In genomic region chr9:40337131-40337820, GRCm38 (mm10) we compare ENCODE assay signal across 12 mouse cellular contexts.
DNase-seq lines count a peak whose midpoint lies in the region; ATAC-seq and TF ChIP-seq lines count a peak whose summit lies in the region.
"Had no signal": no experiment of that assay in that cellular context is flagged by ENCODE, and none has a peak within 500 bp of the region (broad histone marks: within the 10 kb centered on the region; RNA-seq: fewer than 3 reads in every experiment).

No protein-coding gene starts in this region.

- no peaks in the 10 kb centered on the region for H3K9me3 ChIP-seq in midbrain, postnatal 0 days (ENCODE audit: low read length)
- H3K9me3 ChIP-seq in midbrain, embryonic 10.5 days (replicated peaks): no peaks in the 10 kb centered on the region

- TF ChIP-seq POLR2A in cerebellum, adult 2 months (IDR thresholded peaks at IDR 0.05; ENCODE audit: borderline replicate concordance, insufficient read depth, low read length): no peak
- no peak for TF ChIP-seq POLR2A in kidney, adult 2 months (IDR thresholded peaks at IDR 0.05; ENCODE audit: low read depth, low read length)
- TF ChIP-seq POLR2A in olfactory bulb, adult 2 months (IDR thresholded peaks at IDR 0.05; ENCODE audit: insufficient read depth, low read depth, low read length): no peak

- H3K9ac ChIP-seq in midbrain, postnatal 0 days (replicated peaks; ENCODE audit: low read length, poor library complexity, severe bottlenecking): no peak overlapping the region
- H3K9ac ChIP-seq: liver, embryonic 14.5 days had no signal

- peak in 1 of 2 experiments; percentile 74 for DNase-seq in cerebellum, adult 2 months
- DNase-seq in cerebellum, adult 11-12 months: no peak
- no peak for DNase-seq in kidney, adult 2 months
- no peak for DNase-seq in kidney, postnatal 36 days
- peak; percentile 57 for DNase-seq in midbrain, postnatal 0 days (ENCODE audit: low spot score)
- no peak for DNase-seq in midbrain, embryonic 10.5 days (ENCODE audit: low spot score)
- no peak for DNase-seq in gastrocnemius, postnatal 4 days (ENCODE audit: low spot score in 2 of 2)
- DNase-seq: gastrocnemius, postnatal 36 days had no signal

- H3K4me2 ChIP-seq in midbrain, postnatal 0 days (ENCODE audit: low read depth, low read length, poor library complexity, severe bottlenecking): no peak overlapping the region

- H3K27me3 ChIP-seq in cerebellum, adult 2 months (ENCODE audit: control insufficient read depth, insufficient read depth, low read length): no peaks in the 10 kb centered on the region
- no peaks in the 10 kb centered on the region for H3K27me3 ChIP-seq in kidney, adult 2 months (replicated peaks; ENCODE audit: control insufficient read depth, insufficient read depth, low read length)
- no peaks in the 10 kb centered on the region for H3K27me3 ChIP-seq in midbrain, postnatal 0 days (ENCODE audit: insufficient read depth, low read length)
- H3K27me3 ChIP-seq in midbrain, embryonic 10.5 days (ENCODE audit: low read depth, poor library complexity, severe bottlenecking): no peaks in the 10 kb centered on the region

- ATAC-seq in midbrain, postnatal 0 days (ENCODE audit: low FRiP score): no peak
- ATAC-seq: activated CD4-positive, CD25-positive, alpha-beta regulatory T cell, adult 4 months had no signal

- TF ChIP-seq CTCF in cerebellum, adult 2 months (IDR thresholded peaks at IDR 0.05; ENCODE audit: borderline replicate concordance, insufficient read depth, low read depth, low read length): no peak
- no peak for TF ChIP-seq CTCF in kidney, adult 2 months (conservative IDR thresholded peaks at IDR 0.05; ENCODE audit: insufficient read depth, insufficient read length, low read depth, low read length)
- no peak for TF ChIP-seq CTCF in midbrain, postnatal 0 days (IDR thresholded peaks at IDR 0.05)
- TF ChIP-seq CTCF in olfactory bulb, adult 2 months (IDR thresholded peaks at IDR 0.05; ENCODE audit: insufficient read depth, low read depth, low read length): no peak

- H3K27ac ChIP-seq in cerebellum, adult 2 months (ENCODE audit: insufficient read depth, low read length): peak overlapping the region; percentile 81
- H3K27ac ChIP-seq in kidney, adult 2 months (ENCODE audit: insufficient read depth, low read depth, low read length): peak overlapping the region; percentile 50
- no peak overlapping the region for H3K27ac ChIP-seq in midbrain, postnatal 0 days (ENCODE audit: low read depth, low read length)
- no peak overlapping the region for H3K27ac ChIP-seq in midbrain, embryonic 10.5 days (replicated peaks)
- H3K27ac ChIP-seq in olfactory bulb, adult 2 months (ENCODE audit: insufficient read depth, low read depth, low read length): peak overlapping the region; percentile 47
- H3K27ac ChIP-seq: liver, embryonic 14.5 days; macrophage had no signal

- no peak overlapping the region for H3K4me3 ChIP-seq in cerebellum, adult 2 months (replicated peaks; ENCODE audit: insufficient read depth, low read depth, low read length)
- no peak overlapping the region for H3K4me3 ChIP-seq in kidney, adult 2 months (ENCODE audit: insufficient read depth, low read depth, low read length)
- H3K4me3 ChIP-seq in midbrain, postnatal 0 days (ENCODE audit: low read depth, low read length): no peak overlapping the region
- no peak overlapping the region for H3K4me3 ChIP-seq in midbrain, embryonic 10.5 days
- no peak overlapping the region for H3K4me3 ChIP-seq in olfactory bulb, adult 2 months (ENCODE audit: insufficient read depth, low read depth, low read length)

- peaks cover 62% of the 10 kb centered on the region for H3K4me1 ChIP-seq in cerebellum, adult 2 months (ENCODE audit: control insufficient read depth, insufficient read depth, low read length)
- peaks cover 49% of the 10 kb centered on the region for H3K4me1 ChIP-seq in kidney, adult 2 months (ENCODE audit: control insufficient read depth, insufficient read depth, low read length)
- peaks cover 5% of the 10 kb centered on the region; the same call in 1 of the 2 replicates for H3K4me1 ChIP-seq in midbrain, postnatal 0 days (ENCODE audit: insufficient read depth, low read length)
- H3K4me1 ChIP-seq in midbrain, embryonic 10.5 days: no peaks in the 10 kb centered on the region
- H3K4me1 ChIP-seq in olfactory bulb, adult 2 months (ENCODE audit: control insufficient read depth, insufficient read depth, low read length): peaks cover 34% of the 10 kb centered on the region

- 9% methylated on average over 4 of the region's 4 CpGs for WGBS in cerebellum, adult 2 months
- 24% methylated on average over 4 of the region's 4 CpGs for WGBS in kidney, adult 2 months
- WGBS in midbrain, postnatal 0 days: 69% methylated on average over 4 of the region's 4 CpGs
- WGBS in midbrain, embryonic 10.5 days: 87% methylated on average over 4 of the region's 4 CpGs
- 14% methylated on average over 4 of the region's 4 CpGs for WGBS in olfactory bulb, adult 2 months

- H3K36me3 ChIP-seq in kidney, adult 2 months (ENCODE audit: control insufficient read depth, insufficient read depth, low read length): no peaks in the 10 kb centered on the region
- peaks cover 9% of the 10 kb centered on the region for H3K36me3 ChIP-seq in midbrain, postnatal 0 days (ENCODE audit: insufficient read depth, low read length)
- H3K36me3 ChIP-seq in midbrain, embryonic 10.5 days: no peaks in the 10 kb centered on the region

Comparison
In these comparisons a context has a peak if more than half of its experiments do, and no peak if none do; other contexts are left out.
1. H3K27ac ChIP-seq: peak in cerebellum, adult 2 months (single experiment), kidney, adult 2 months (single experiment) and olfactory bulb, adult 2 months (single experiment); none in midbrain, postnatal 0 days (single experiment) and midbrain, embryonic 10.5 days (single experiment).